Mouse (Mus musculus): Measurements from ENCODE around the gene Strn4. TPM values are rescaled to one million over a fixed set of nuclear protein-coding genes. Genes with fewer than 3 reads are reported as not detected.

The Strn4 gene
- 84.7 TPM for polyA plus RNA-seq (2017; shearing (Covaris generic))

DNA sequence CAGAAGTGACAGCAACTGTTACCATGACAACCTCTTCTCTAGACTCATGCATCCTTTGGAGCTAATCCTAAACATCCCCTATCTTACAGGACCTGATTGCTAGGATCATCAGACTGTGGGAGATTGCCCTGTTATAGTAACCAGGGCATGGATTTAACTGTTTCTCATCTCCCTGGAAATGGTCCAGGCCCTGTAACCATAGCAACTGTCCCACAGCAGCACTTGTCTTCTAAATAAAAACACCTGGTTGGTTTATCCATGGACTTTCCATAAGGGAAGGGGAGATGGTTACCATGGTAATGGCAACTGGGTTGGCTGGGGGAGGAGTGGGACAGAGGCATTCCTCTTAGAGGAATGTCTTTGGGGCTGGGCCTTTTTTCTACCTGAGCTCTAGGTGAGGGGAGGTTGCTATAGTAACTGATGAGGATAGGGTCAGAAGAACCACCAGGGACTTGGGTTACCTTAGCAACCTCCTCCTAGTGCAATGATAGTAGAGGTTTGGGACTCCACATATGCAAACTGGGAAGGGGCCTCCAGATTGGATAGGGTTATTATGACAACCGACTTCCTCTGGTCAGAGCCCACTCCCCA, at the start of gene Strn4:
Gene Strn4 (plus strand): TSS at position 539 of the 591 bp plus-strand sequence.

DNA sequence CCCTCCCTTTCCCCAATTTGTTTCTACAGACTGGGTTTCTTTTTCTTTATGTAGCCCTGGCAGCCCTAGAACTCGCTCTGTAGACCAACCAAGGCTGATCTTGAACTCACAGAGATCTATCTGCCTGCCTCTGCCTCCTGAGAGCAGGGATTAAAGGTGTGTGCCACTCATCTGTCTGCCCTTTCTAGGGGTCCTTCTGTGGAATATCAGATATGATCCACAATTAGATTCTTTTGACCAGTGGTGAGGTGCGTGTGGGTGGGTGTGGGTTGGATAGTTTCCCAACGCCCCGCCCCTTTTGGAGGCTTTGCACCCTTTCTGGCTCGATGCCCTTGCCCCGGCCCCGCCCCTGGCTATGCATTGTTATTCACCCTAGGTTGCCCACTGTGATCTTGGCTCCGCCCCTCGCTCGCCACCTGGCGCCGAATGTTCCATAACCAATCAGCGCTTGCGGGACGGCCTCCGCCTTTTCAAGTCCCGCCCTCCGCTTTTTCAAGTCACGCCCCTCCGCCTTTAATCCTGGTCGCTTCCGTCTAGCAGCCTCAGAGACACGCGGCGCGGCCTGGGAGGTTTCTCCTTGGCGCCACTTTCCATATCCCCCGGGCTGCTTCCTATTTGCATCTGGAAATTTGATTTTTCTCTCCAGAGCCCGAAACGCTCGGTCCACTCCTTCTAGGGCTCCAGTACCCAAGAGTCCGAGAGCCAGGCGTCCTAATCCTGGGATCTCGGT, 34.7 kb upstream of the Strn4 start, which contains the start of gene Slc1a5:
Gene Slc1a5 (plus strand): TSS at position 516 of the 730 bp plus-strand sequence.

DNA sequence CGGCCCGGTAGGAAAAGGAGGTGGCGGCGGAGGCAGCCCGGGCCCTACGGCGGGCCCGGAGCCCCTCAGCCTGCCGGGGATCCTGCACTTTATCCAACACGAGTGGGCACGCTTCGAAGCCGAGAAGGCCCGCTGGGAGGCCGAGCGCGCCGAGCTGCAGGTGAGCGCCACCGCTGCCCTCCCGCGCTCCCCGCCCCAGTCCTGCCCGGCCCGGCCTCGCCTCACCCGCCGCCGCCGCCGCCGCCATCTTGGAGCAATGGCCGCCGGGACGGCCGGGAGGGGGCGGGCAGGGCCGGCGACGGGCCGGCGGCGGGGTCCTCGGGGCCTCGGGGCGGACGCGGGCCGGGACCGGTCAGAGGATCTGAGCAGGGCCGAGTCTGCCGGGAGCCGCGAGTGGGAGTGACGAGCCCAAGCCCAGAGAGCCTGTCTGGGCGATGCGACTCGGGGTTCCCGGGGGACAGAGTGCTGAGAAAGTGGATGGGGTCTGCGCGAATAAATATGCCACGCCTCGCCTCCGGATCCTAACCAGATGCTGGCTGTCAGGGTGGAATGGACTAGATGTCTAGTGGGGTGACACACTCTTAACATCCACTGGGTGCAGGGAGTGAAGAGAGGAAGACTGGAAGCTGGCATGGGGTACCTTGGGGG, 910 bp downstream of the Strn4 start, which contains the start of gene Fkrp:
Gene Fkrp (minus strand): TSS at position 258 of the 648 bp plus-strand sequence.

DNA sequence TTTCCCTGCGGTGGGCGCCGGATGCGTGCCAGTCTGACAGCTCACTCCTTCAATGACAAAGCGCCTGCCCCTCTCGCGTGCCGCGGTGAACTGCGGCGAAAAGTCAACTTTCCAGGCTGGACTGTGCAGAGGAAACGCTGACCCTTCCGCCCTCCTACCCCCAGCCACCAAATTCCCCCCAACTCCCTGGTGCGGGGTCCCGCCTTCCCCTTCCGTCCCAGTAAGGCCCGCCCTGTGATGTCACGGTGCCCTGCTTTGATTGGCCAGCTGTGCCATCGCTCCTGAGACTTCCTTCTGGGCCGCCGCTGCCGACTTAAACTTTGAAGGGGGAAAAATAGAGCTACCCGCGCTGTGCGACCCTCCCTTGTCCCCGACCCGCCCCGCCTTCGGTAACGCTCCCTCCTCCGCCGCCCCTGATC, 27.0 kb downstream of the Strn4 start, which contains the start of gene Prkd2:
Gene Prkd2 (plus strand): TSS at position 258 of the 419 bp plus-strand sequence.

DNA sequence AGATGAGACGGTGACA, 59.4 kb downstream of the Strn4 start, which contains the start of gene Dact3:
Gene Dact3 (plus strand): TSS at position 8 of the 16 bp plus-strand sequence.

Other genes with a start within 250 kb of the Strn4 start
- gene Arhgap35, start 200.9 kb upstream of the Strn4 start, polyA plus RNA-seq (2017; shearing (Covaris generic)): 7.6 TPM
- gene Ceacam15, start 140.2 kb upstream of the Strn4 start, polyA plus RNA-seq (2017; shearing (Covaris generic)): 1.1 TPM
- not detected for gene Ceacam9, start 94.0 kb upstream of the Strn4 start, polyA plus RNA-seq (2017; shearing (Covaris generic))
- gene Ap2s1, start 77.5 kb upstream of the Strn4 start, polyA plus RNA-seq (2017; shearing (Covaris generic)): 195 TPM
- gene Slc1a5, start 34.5 kb upstream of the Strn4 start, polyA plus RNA-seq (2017; shearing (Covaris generic)): 349 TPM
- 25.6 TPM for gene Fkrp, start 843 bp downstream of the Strn4 start, polyA plus RNA-seq (2017; shearing (Covaris generic))
- 220 TPM for gene Prkd2, start 27.0 kb downstream of the Strn4 start, polyA plus RNA-seq (2017; shearing (Covaris generic))
- 0.12 TPM for gene Dact3, start 59.4 kb downstream of the Strn4 start, polyA plus RNA-seq (2017; shearing (Covaris generic))
- gene Gng8, start 75.9 kb downstream of the Strn4 start, polyA plus RNA-seq (2017; shearing (Covaris generic)): not detected
- gene Ptgir, start 90.6 kb downstream of the Strn4 start, polyA plus RNA-seq (2017; shearing (Covaris generic)): 10.5 TPM
- 135 TPM for gene Calm3, start 108.2 kb downstream of the Strn4 start, polyA plus RNA-seq (2017; shearing (Covaris generic))
- not detected for gene Pnmal2, start 128.8 kb downstream of the Strn4 start, polyA plus RNA-seq (2017; shearing (Covaris generic))
- gene Pnmal1, start 143.8 kb downstream of the Strn4 start, polyA plus RNA-seq (2017; shearing (Covaris generic)): not detected
- gene Gm42372, start 167.2 kb downstream of the Strn4 start, polyA plus RNA-seq (2017; shearing (Covaris generic)): 3.3 TPM
- 0.13 TPM for gene Ccdc8, start 176.8 kb downstream of the Strn4 start, polyA plus RNA-seq (2017; shearing (Covaris generic))
- gene Ppp5c, start 212.0 kb downstream of the Strn4 start, polyA plus RNA-seq (2017; shearing (Covaris generic)): 136 TPM
- gene Hif3a, start 246.5 kb downstream of the Strn4 start, polyA plus RNA-seq (2017; shearing (Covaris generic)): 0.71 TPM